Mouse (Mus musculus): ENCODE data around the gene Helq.

DNA sequence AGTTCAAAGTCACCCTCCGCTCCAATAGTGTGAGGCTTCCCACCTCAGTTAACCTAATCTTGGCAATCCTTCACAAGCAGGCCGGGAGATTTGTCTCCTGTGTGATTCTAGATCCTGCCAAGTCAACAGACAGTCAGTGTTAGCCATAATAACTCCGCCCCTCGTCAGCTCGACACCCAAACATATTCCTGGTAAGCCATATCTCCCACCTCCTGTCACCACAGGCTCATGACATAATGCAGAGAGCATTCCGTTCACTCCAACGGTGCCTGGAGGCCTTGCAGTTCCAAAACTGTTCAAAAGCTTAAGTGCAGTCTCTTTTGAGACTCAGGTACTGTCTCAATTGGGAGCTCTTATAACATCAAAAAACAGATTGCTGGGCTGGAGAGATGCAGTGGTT, 39.5 kb upstream of the Helq start:
- TF ChIP-seq POLR2A (IDR thresholded peaks at IDR 0.05; ENCODE audit: extremely low read depth, insufficient read depth, low read length) (no peak), CTCF (IDR thresholded peaks at IDR 0.05; ENCODE audit: low read depth, low read length) (no peak)

Measured in liver, adult 2 months (tissue).